ENCODE assay signal across 10 mouse cellular contexts in genomic region chr11:52341001-52341400, GRCm38 (mm10). TPM values are rescaled to one million over a fixed set of nuclear protein-coding genes. Genes with fewer than 3 reads are reported as not detected.
DNase-seq lines count a peak whose midpoint lies in the region; ATAC-seq and TF ChIP-seq lines count a peak whose summit lies in the region.
"Had no signal": no experiment of that assay in that cellular context is flagged by ENCODE, and none has a peak within 500 bp of the region (broad histone marks: within the 10 kb centered on the region; RNA-seq: fewer than 3 reads in every experiment).

No protein-coding gene starts in this region.

- no peaks in the 10 kb centered on the region for H3K4me1 ChIP-seq in heart, postnatal 0 days (ENCODE audit: control insufficient read depth, insufficient read depth)
- no peaks in the 10 kb centered on the region; the same call in 1 of the 2 replicates for H3K4me1 ChIP-seq in liver, postnatal 0 days (ENCODE audit: insufficient read depth)

- no peak overlapping the region for H3K4me3 ChIP-seq in heart, postnatal 0 days (ENCODE audit: low read depth, low read length)
- no peak overlapping the region for H3K4me3 ChIP-seq in liver, postnatal 0 days (ENCODE audit: low read depth, low read length)

- no peak for TF ChIP-seq EP300 in heart, postnatal 0 days (IDR thresholded peaks at IDR 0.05; ENCODE audit: low read depth)
- no peak for TF ChIP-seq EP300 in liver, postnatal 0 days (IDR thresholded peaks at IDR 0.05; ENCODE audit: low read depth)

- H3K9ac ChIP-seq in heart, postnatal 0 days (replicated peaks; ENCODE audit: low read depth, low read length), result no peak overlapping the region
- H3K9ac ChIP-seq in liver, postnatal 0 days (replicated peaks), result no peak overlapping the region

- ATAC-seq in heart, postnatal 0 days (ENCODE audit: insufficient read depth, low read depth), result no peak
- ATAC-seq in liver, postnatal 0 days, result peak; percentile 40; the same call in 1 of the 2 replicates
- ATAC-seq: forebrain, embryonic 16.5 days had no signal

- no peak for TF ChIP-seq CTCF in heart, postnatal 0 days (IDR thresholded peaks at IDR 0.05; ENCODE audit: low read depth)
- TF ChIP-seq CTCF in liver, postnatal 0 days (IDR thresholded peaks at IDR 0.05; ENCODE audit: low read depth), result no peak

- 46% methylated on average over 9 of the region's 9 CpGs for WGBS in heart, postnatal 0 days
- 63% methylated on average over 9 of the region's 9 CpGs for WGBS in liver, postnatal 0 days (ENCODE audit: insufficient replicate concordance)

- H3K27ac ChIP-seq in heart, postnatal 0 days (ENCODE audit: low read depth), result peak overlapping the region; percentile 26; the same call in 1 of the 2 replicates
- H3K27ac ChIP-seq in liver, postnatal 0 days (ENCODE audit: low read depth), result no peak overlapping the region

- H3K36me3 ChIP-seq in heart, postnatal 0 days (replicated peaks; ENCODE audit: control insufficient read depth, insufficient read depth, low read length), result no peaks in the 10 kb centered on the region
- H3K36me3 ChIP-seq in liver, postnatal 0 days (replicated peaks; ENCODE audit: insufficient read depth, low read length), result no peaks in the 10 kb centered on the region

- intact Hi-C loops in heart, postnatal 36 days (cut with DNase I), result loop anchor here (2.0 kb wide), 1 partner anchor 78 kb away; no protein-coding TSS in a partner anchor

- H3K4me2 ChIP-seq in heart, postnatal 0 days (ENCODE audit: low read depth, low read length), result 0 out of 2 replicates have a peak overlapping the region, but pooled peaks have one; percentile 0
- no peak overlapping the region for H3K4me2 ChIP-seq in liver, postnatal 0 days (ENCODE audit: low read depth, low read length)

- H3K27me3 ChIP-seq in heart, postnatal 0 days (ENCODE audit: control insufficient read depth, insufficient read depth, low read length), result no peaks in the 10 kb centered on the region
- H3K27me3 ChIP-seq in liver, postnatal 0 days (ENCODE audit: insufficient read depth, low read length), result no peaks in the 10 kb centered on the region

- no peak for DNase-seq in heart, postnatal 0 days (ENCODE audit: low spot score)
- no peak for DNase-seq in heart, postnatal 36 days
- DNase-seq in 416B (ENCODE audit: low read depth) (peak; percentile 58), MN1 (ENCODE audit: low spot score) (peak; percentile 53)
- no peak for DNase-seq in liver, postnatal 0 days
- DNase-seq in right cerebral cortex, postnatal 36 days (ENCODE audit: low spot score in 2 of 2), result no peak
- no peak for DNase-seq in embryo, embryonic 9.5 days (ENCODE audit: extremely low spot score)
- no peak for DNase-seq in right cerebral cortex, adult 18-20 months
- DNase-seq: layer of hippocampus, postnatal 36 days had no signal

- H3K9me3 ChIP-seq in heart, postnatal 0 days (replicated peaks; ENCODE audit: control insufficient read depth, low read length), result no peaks in the 10 kb centered on the region
- no peaks in the 10 kb centered on the region for H3K9me3 ChIP-seq in liver, postnatal 0 days (ENCODE audit: low read length)

RNA-seq across cellular contexts. Expression of gene Vdac1, which starts 19.7 kb away (rescaled TPM):
- 478 and 528 TPM in 2 replicates for total RNA-seq in heart, postnatal 0 days (2014; rRNA removed; ENCODE audit: low replicate concordance)
- 627 and 646 TPM in 2 replicates for polyA plus RNA-seq in heart, postnatal 0 days (2015; fragmentation: Nextera tagmentation; extraction: Ambion mirVana)
- total RNA-seq in heart, postnatal 36 days (2021), result 1,000 to 10,000 TPM; 1,074 to 1,088 TPM
- polyA plus RNA-seq in liver, postnatal 0 days (2015; fragmentation: Nextera tagmentation; extraction: Ambion mirVana), result 101 and 104 TPM in 2 replicates

RNA-seq across cellular contexts. Expression of gene 9530068E07Rik, which starts 55.2 kb away (rescaled TPM):
- total RNA-seq in heart, postnatal 0 days (2014; rRNA removed; ENCODE audit: low replicate concordance), result 149 and 200 TPM in 2 replicates
- 133 and 134 TPM in 2 replicates for polyA plus RNA-seq in heart, postnatal 0 days (2015; fragmentation: Nextera tagmentation; extraction: Ambion mirVana)
- 10 to 100 TPM; 75.4 to 81.3 TPM for total RNA-seq in heart, postnatal 36 days (2021)
- polyA plus RNA-seq in liver, postnatal 0 days (2015; fragmentation: Nextera tagmentation; extraction: Ambion mirVana), result 82.4 and 88.9 TPM in 2 replicates

RNA-seq across cellular contexts. Expression of gene Tcf7, which starts 58.2 kb away (rescaled TPM):
- 0.15 and 5.2 TPM in 2 replicates for total RNA-seq in heart, postnatal 0 days (2014; rRNA removed; ENCODE audit: low replicate concordance)
- 0.88 and 1.1 TPM in 2 replicates for polyA plus RNA-seq in heart, postnatal 0 days (2015; fragmentation: Nextera tagmentation; extraction: Ambion mirVana)
- 1 to 10 TPM in 1 of 2 experiments, under 1 TPM in 1; 0.65 to 1.2 TPM for total RNA-seq in heart, postnatal 36 days (2021)
- polyA plus RNA-seq in liver, postnatal 0 days (2015; fragmentation: Nextera tagmentation; extraction: Ambion mirVana), result 1.4 and 1.5 TPM in 2 replicates

Comparison
In these comparisons a context has a peak if more than half of its experiments do, and no peak if none do; other contexts are left out.
1. DNase-seq: peak in 416B (single experiment) and MN1 (single experiment); none in heart, postnatal 0 days (single experiment), heart, postnatal 36 days (0 of 2), liver, postnatal 0 days (single experiment), right cerebral cortex, postnatal 36 days (0 of 2), embryo, embryonic 9.5 days (single experiment) and right cerebral cortex, adult 18-20 months (single experiment).